Mouse (Mus musculus): ENCODE measurements around the gene Cracr2b. TPM values are rescaled to one million over a fixed set of nuclear protein-coding genes. Genes with fewer than 3 reads are reported as not detected.

Gene Cracr2b
- polyA plus RNA-seq, 1 experiment from 2014 or later: 15.1 TPM

DNA sequence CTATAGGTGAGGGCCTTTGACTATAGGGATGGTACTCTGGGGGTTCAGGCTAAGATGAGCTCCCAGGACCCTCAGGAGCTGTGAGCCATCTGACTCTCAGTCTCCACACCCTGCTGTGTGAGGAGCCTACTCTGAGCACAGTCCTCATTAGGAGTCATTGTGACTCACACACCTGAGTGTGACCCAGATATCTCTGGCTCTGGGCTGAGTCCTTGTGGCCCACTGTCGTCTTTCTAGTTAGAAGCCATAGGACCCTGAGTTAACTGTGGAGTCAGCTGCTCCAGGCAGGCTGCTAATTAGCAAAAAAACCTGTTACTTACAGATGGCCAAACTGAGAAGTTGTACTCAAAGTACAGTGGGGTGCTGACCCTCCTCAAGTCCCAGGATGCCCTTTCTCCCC lies 32.8 kb downstream of the Cracr2b start:
- WGBS: 70% methylated on average over 1 of the region's 1 CpGs
- Histone ChIP-seq H3K27ac (ENCODE audit: low read depth) (no peak overlapping the region), H3K4me3 (ENCODE audit: low read depth, low read length) (no peak overlapping the region), H3K4me1 (ENCODE audit: insufficient read depth) (no peaks in the 10 kb centered on the region), H3K36me3 (ENCODE audit: insufficient read depth) (peaks cover 53% of the 10 kb centered on the region), H3K9ac (no peak overlapping the region), H3K27me3 (ENCODE audit: insufficient read depth, low read length) (no peaks in the 10 kb centered on the region), H3K4me2 (no peak overlapping the region), H3K9me3 (ENCODE audit: low read depth, low read length) (no peaks in the 10 kb centered on the region)
- ATAC-seq (ENCODE audit: insufficient read depth): no peak
- no peak for DNase-seq
- no peak for TF ChIP-seq CTCF (IDR thresholded peaks at IDR 0.05; ENCODE audit: low read depth)

DNA sequence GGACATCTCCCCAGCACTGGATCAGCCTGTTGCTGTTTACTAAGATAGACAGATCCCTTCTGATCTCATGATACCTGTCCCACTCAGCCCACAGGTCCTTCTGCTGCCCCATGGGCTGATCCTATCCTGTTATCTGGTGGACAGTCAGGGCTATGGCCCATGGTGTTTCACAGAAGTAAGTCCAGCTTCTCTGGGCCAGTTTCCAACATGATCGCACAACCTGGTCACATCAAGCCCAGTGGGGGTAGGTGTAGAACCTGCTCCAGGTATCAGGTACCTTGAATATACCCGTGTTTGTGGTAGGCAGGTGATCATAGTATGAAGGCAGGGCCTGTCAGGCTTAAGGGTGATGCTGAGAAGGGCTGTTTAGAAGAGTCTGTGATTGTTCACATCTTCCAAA lies 34.5 kb downstream of the Cracr2b start:
- DNase-seq: no peak
- ATAC-seq (ENCODE audit: insufficient read depth): no peak
- H3K4me1 ChIP-seq (ENCODE audit: insufficient read depth): no peaks in the 10 kb centered on the region
- peaks cover 51% of the 10 kb centered on the region for H3K36me3 ChIP-seq (ENCODE audit: insufficient read depth)
- no peaks in the 10 kb centered on the region for H3K9me3 ChIP-seq (ENCODE audit: low read depth, low read length)
- no peak overlapping the region for H3K9ac ChIP-seq
- H3K27ac ChIP-seq (ENCODE audit: low read depth): no peak overlapping the region
- H3K27me3 ChIP-seq (ENCODE audit: insufficient read depth, low read length): no peaks in the 10 kb centered on the region
- no peak for TF ChIP-seq CTCF (IDR thresholded peaks at IDR 0.05; ENCODE audit: low read depth)
- WGBS: 76% methylated on average over 2 of the region's 2 CpGs
- no peak overlapping the region for H3K4me3 ChIP-seq (ENCODE audit: low read depth, low read length)
- H3K4me2 ChIP-seq: no peak overlapping the region

DNA sequence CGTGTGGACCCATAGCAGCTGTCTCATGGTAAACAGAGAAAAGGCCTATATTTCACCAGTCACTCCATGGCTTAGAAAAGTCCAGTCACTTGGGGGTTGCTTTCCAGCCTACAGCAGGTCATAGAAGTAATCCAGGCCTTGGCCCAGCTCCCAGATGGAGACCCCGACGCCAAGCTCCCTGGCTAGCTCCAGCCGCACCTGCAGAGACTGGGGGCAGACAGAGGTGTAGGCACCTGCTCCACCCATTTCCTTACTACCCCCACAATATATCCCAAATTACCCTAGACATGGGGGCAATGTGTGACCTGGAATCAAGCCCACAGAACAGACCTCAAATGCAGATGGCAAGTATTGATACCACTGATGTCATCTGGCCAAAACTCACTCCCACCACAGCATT lies 35.0 kb downstream of the Cracr2b start:
- H3K9me3 ChIP-seq (ENCODE audit: low read depth, low read length): no peaks in the 10 kb centered on the region
- no peak overlapping the region for H3K27ac ChIP-seq (ENCODE audit: low read depth)
- ATAC-seq (ENCODE audit: insufficient read depth) (no peak), DNase-seq (no peak)
- H3K9ac ChIP-seq: no peak overlapping the region
- TF ChIP-seq CTCF (IDR thresholded peaks at IDR 0.05; ENCODE audit: low read depth): no peak
- 75% methylated on average over 4 of the region's 4 CpGs for WGBS
- H3K27me3 ChIP-seq (ENCODE audit: insufficient read depth, low read length): no peaks in the 10 kb centered on the region
- H3K4me3 ChIP-seq (ENCODE audit: low read depth, low read length): no peak overlapping the region
- H3K4me2 ChIP-seq: no peak overlapping the region
- H3K4me1 ChIP-seq (ENCODE audit: insufficient read depth): no peaks in the 10 kb centered on the region
- H3K36me3 ChIP-seq (ENCODE audit: insufficient read depth): peaks cover 46% of the 10 kb centered on the region

DNA sequence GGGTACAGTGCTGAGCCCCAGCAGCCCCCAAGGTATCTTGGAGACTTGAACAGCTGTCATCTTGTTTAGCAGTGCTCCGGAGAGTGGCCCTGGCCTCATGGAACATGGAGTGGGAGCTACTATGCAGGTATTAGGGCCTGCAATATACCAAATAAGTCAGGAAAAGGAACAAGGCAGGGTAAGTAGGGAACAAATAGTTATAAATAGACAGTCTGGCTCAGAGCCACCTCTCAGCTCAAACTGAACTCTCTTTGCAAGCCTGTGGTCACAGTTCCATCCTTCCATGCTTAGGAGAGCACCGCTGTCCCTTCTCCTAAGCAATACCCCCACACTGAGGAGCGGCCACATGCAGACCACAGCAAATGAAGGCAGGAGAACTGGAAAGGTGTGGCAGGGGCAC lies 36.7 kb downstream of the Cracr2b start:
- no peak for TF ChIP-seq CTCF (IDR thresholded peaks at IDR 0.05; ENCODE audit: low read depth)
- Histone ChIP-seq H3K27ac (ENCODE audit: low read depth) (no peak overlapping the region), H3K4me3 (ENCODE audit: low read depth, low read length) (no peak overlapping the region), H3K9me3 (ENCODE audit: low read depth, low read length) (no peaks in the 10 kb centered on the region), H3K4me1 (ENCODE audit: insufficient read depth) (no peaks in the 10 kb centered on the region), H3K9ac (no peak overlapping the region), H3K4me2 (no peak overlapping the region), H3K27me3 (ENCODE audit: insufficient read depth, low read length) (no peaks in the 10 kb centered on the region), H3K36me3 (ENCODE audit: insufficient read depth) (peaks cover 30% of the 10 kb centered on the region)
- ATAC-seq (ENCODE audit: insufficient read depth): no peak
- WGBS: 91% methylated on average over 3 of the region's 3 CpGs
- no peak for DNase-seq

DNA sequence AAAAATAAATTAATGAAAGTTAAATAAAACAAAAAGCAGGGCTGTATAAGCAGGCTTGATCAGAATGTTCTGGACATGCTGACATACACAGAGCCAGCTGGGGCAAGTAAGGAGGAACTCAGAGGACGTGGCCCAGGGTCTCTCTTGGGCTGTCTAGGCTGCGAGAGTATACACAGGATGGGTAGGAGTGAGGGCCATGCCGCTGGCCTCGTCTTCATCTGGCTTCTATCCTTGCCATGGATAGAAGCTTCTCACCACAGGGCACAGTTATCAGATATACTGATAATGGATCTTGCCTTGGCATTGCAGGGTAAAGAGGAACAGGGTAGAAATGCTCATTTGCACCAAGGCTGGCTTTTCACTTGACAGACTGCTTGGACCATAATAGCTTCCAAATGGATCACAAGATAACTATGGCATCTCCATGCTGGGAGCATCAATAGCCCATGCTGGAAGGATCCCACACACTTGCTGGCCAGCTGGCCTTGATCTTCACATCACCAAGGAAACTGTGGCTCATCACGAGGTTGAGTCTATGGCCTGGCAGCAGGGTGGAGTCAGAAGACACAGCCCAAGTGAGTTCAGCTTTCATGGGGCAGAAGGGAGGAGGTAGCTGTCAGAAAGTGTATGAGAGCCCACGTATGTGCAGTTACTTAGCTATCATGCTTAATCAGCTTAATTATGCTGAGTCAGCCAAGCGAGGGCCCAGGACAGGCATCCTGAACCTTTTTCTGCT lies 41.1 kb downstream of the Cracr2b start:
- H3K4me2 ChIP-seq: no peak overlapping the region
- H3K27me3 ChIP-seq (ENCODE audit: insufficient read depth, low read length): no peaks in the 10 kb centered on the region
- DNase-seq: no peak
- H3K4me1 ChIP-seq (ENCODE audit: insufficient read depth): no peaks in the 10 kb centered on the region
- H3K9me3 ChIP-seq (ENCODE audit: low read depth, low read length): no peaks in the 10 kb centered on the region
- H3K9ac ChIP-seq: no peak overlapping the region
- 80% methylated on average over 7 of the region's 7 CpGs for WGBS
- no peak for TF ChIP-seq CTCF (IDR thresholded peaks at IDR 0.05; ENCODE audit: low read depth)
- 0 out of 2 replicates have a peak, but pooled peaks cover 4% of the 10 kb centered on the region for H3K36me3 ChIP-seq (ENCODE audit: insufficient read depth)
- H3K27ac ChIP-seq (ENCODE audit: low read depth): no peak overlapping the region
- ATAC-seq (ENCODE audit: insufficient read depth): no peak
- no peak overlapping the region for H3K4me3 ChIP-seq (ENCODE audit: low read depth, low read length)

DNA sequence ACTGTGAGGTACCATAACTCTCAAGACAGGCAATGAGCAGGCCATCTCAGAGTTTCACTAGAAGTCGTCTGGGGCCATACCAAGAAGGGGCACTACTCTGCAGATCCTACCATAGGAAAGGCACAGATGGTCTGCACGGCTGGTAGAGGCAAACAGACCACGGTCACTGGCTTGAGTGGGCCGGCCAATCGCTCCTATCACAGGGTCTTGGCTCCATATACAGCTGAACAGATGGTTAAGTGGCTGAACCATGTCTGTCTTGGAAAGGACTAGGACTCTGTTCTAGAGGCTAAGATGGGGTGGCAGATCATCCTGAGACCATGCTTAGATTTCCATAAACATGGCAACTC lies 41.6 kb downstream of the Cracr2b start:
- no peak for TF ChIP-seq CTCF (IDR thresholded peaks at IDR 0.05; ENCODE audit: low read depth)
- H3K27ac ChIP-seq (ENCODE audit: low read depth): no peak overlapping the region

DNA sequence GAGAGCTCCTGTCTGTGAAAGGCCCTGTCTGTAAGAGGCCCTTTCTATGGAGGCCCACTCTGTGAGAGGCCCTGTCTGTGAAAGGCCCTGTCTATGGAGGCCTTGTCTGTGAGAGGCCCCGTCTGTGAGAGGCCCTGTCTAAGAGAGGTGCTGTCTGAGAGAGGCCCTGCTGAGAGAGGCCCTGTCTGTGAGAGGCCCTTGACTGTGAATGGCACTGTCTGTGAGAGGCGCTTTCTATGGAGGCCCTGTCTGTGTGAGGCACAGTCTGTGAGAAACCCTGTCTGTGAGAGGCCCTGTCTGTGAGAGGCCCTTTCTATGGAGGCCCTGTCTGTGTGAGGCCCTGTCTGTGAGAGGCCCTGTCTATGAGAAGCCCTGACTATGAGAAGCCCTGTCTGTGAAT lies 45.4 kb downstream of the Cracr2b start:
- ATAC-seq (ENCODE audit: insufficient read depth): no peak
- Histone ChIP-seq H3K9me3 (ENCODE audit: low read depth, low read length) (no peaks in the 10 kb centered on the region), H3K36me3 (ENCODE audit: insufficient read depth) (peaks cover 7% of the 10 kb centered on the region; the same call in 1 of the 2 replicates), H3K4me1 (ENCODE audit: insufficient read depth) (no peaks in the 10 kb centered on the region), H3K27ac (ENCODE audit: low read depth) (no peak overlapping the region; the same call in 1 of the 2 replicates), H3K9ac (no peak overlapping the region), H3K4me2 (no peak overlapping the region), H3K4me3 (ENCODE audit: low read depth, low read length) (no peak overlapping the region), H3K27me3 (ENCODE audit: insufficient read depth, low read length) (no peaks in the 10 kb centered on the region)
- no peak for DNase-seq
- 75% methylated on average over 2 of the region's 2 CpGs for WGBS
- TF ChIP-seq CTCF (IDR thresholded peaks at IDR 0.05; ENCODE audit: low read depth): no peak

More for the DNA sequence above, 41.6 kb downstream of the Cracr2b start:
- no peak overlapping the region for H3K4me3 ChIP-seq (ENCODE audit: low read depth, low read length)
- 92% methylated on average over 5 of the region's 5 CpGs for WGBS
- 0 out of 2 replicates have a peak, but pooled peaks cover 4% of the 10 kb centered on the region for H3K36me3 ChIP-seq (ENCODE audit: insufficient read depth)
- DNase-seq (no peak), ATAC-seq (ENCODE audit: insufficient read depth) (no peak)
- no peak overlapping the region for H3K9ac ChIP-seq
- no peaks in the 10 kb centered on the region for H3K4me1 ChIP-seq (ENCODE audit: insufficient read depth)
- H3K4me2 ChIP-seq: no peak overlapping the region
- H3K27me3 ChIP-seq (ENCODE audit: insufficient read depth, low read length): no peaks in the 10 kb centered on the region
- no peaks in the 10 kb centered on the region for H3K9me3 ChIP-seq (ENCODE audit: low read depth, low read length)

Measured in lung, embryonic 14.5 days (tissue).